Mouse (Mus musculus) mature B cell (primary cell): ENCODE measurements at regions not wholly inside any gene's neighbourhood (a gene's known extent, or its start where the extent isn't known, plus 50 kb on each side); places are given as distances from the start of the nearest gene placed in this dataset.

Experiments
- in situ Hi-C: fragments of 300-500 bp; cut with MboI; formaldehyde crosslinking; loops from 2 replicates; pipeline ENCODE4 v1.14.3; 2019

GRCm38 (mm10) chr11:20460501-20460921 is 82.5 kb upstream of the Sertad2 start:
- in situ Hi-C loops: loop anchor here (5.0 to 25.0 kb wide), 2 partner anchors 177 to 452 kb away; no protein-coding TSS in a partner anchor

GRCm38 (mm10) chr11:20462076-20462475 is 81.0 kb upstream of the Sertad2 start:
- in situ Hi-C loops: loop anchor here (5.0 to 25.0 kb wide), 2 partner anchors 175 to 450 kb away; no protein-coding TSS in a partner anchor

GRCm38 (mm10) chr11:20463173-20463681 is 79.8 kb upstream of the Sertad2 start:
- in situ Hi-C loops: loop anchor here (5.0 to 25.0 kb wide), 2 partner anchors 174 to 449 kb away; no protein-coding TSS in a partner anchor

- in situ Hi-C loops: loop anchor here (5.0 to 25.0 kb wide), 2 partner anchors 173 to 448 kb away; no protein-coding TSS in a partner anchor
Observed at GRCm38 (mm10) chr11:20464564-20464963, 78.5 kb upstream of the Sertad2 start.

GRCm38 (mm10) chr11:20466591-20466990 is 76.5 kb upstream of the Sertad2 start:
- in situ Hi-C loops: loop anchor here (25.0 kb wide), 1 partner anchor 446 kb away; no protein-coding TSS in a partner anchor

GRCm38 (mm10) chr11:20468319-20469018 is 74.6 kb upstream of the Sertad2 start:
- in situ Hi-C loops: loop anchor here (25.0 kb wide), 1 partner anchor 444 kb away; no protein-coding TSS in a partner anchor

GRCm38 (mm10) chr11:20469368-20469767 is 73.7 kb upstream of the Sertad2 start:
- in situ Hi-C loops: loop anchor here (25.0 kb wide), 1 partner anchor 443 kb away; no protein-coding TSS in a partner anchor

GRCm38 (mm10) chr11:20470396-20470795 is 72.7 kb upstream of the Sertad2 start:
- in situ Hi-C loops: loop anchor here (25.0 kb wide), 1 partner anchor 442 kb away; no protein-coding TSS in a partner anchor

GRCm38 (mm10) chr11:20472336-20472735 is 70.7 kb upstream of the Sertad2 start:
- in situ Hi-C loops: loop anchor here (25.0 kb wide), 1 partner anchor 440 kb away; no protein-coding TSS in a partner anchor

- in situ Hi-C loops: no loop called here
Observed at GRCm38 (mm10) chr11:20475629-20476028, 67.4 kb upstream of the Sertad2 start.

- in situ Hi-C loops: no loop called here
Observed at GRCm38 (mm10) chr11:20476494-20476893, 66.6 kb upstream of the Sertad2 start.

- in situ Hi-C loops: no loop called here
Observed at GRCm38 (mm10) chr11:20477183-20478037, 65.6 kb upstream of the Sertad2 start.

GRCm38 (mm10) chr11:20480632-20481031 is 62.4 kb upstream of the Sertad2 start:
- in situ Hi-C loops: no loop called here

- in situ Hi-C loops: no loop called here
Observed at GRCm38 (mm10) chr11:20485371-20485770, 57.7 kb upstream of the Sertad2 start.
